Mouse (Mus musculus): Measurements from ENCODE around the gene Cav2. TPM values are rescaled to one million over a fixed set of nuclear protein-coding genes. Genes with fewer than 3 reads are reported as not detected.
A peak's percentile ranks its signal among the peaks of the same experiment; 100 is the strongest.

The Cav2 gene
- polyA plus RNA-seq, 1 experiment from 2014 or later = 7.4 TPM

GRCm38 (mm10) chr6:17314659-17315616, 34.0 kb downstream of the Cav2 start:
- Histone ChIP-seq H3K27ac (replicated peaks; ENCODE audit: low read depth, low read length) (no peak overlapping the region), H3K9ac (replicated peaks; ENCODE audit: low read length) (no peak overlapping the region), H3K27me3 (ENCODE audit: control insufficient read depth, insufficient read depth, low read length) (no peaks in the 10 kb centered on the region), H3K4me3 (ENCODE audit: low read depth, low read length) (no peak overlapping the region), H3K36me3 (replicated peaks; ENCODE audit: control insufficient read depth, insufficient read depth, low read depth, low read length) (no peaks in the 10 kb centered on the region), H3K4me2 (ENCODE audit: low read depth, low read length) (no peak overlapping the region), H3K9me3 (replicated peaks; ENCODE audit: control insufficient read depth, low read length) (no peaks in the 10 kb centered on the region), H3K4me1 (ENCODE audit: control insufficient read depth, insufficient read depth, low read length) (no peaks in the 10 kb centered on the region)
- WGBS = 87% methylated on average over 5 of the region's 5 CpGs
- ATAC-seq (replicated peaks; ENCODE audit: insufficient number of reproducible peaks, low FRiP score, low TSS enrichment, low read depth) = no peak
- DNase-seq (ENCODE audit: low spot score) = no peak

GRCm38 (mm10) chr6:17316294-17317166, 35.5 kb downstream of the Cav2 start:
- H3K9ac ChIP-seq (replicated peaks; ENCODE audit: low read length) = no peak overlapping the region
- no peaks in the 10 kb centered on the region for H3K36me3 ChIP-seq (replicated peaks; ENCODE audit: control insufficient read depth, insufficient read depth, low read depth, low read length)
- DNase-seq (ENCODE audit: low spot score) (peak; percentile 31), ATAC-seq (replicated peaks; ENCODE audit: insufficient number of reproducible peaks, low FRiP score, low TSS enrichment, low read depth) (no peak)
- WGBS = 64% methylated on average over 15 of the region's 15 CpGs
- H3K9me3 ChIP-seq (replicated peaks; ENCODE audit: control insufficient read depth, low read length) = no peaks in the 10 kb centered on the region
- H3K27ac ChIP-seq (replicated peaks; ENCODE audit: low read depth, low read length) = no peak overlapping the region
- no peak overlapping the region for H3K4me3 ChIP-seq (ENCODE audit: low read depth, low read length)
- no peak overlapping the region for H3K4me2 ChIP-seq (ENCODE audit: low read depth, low read length)
- H3K4me1 ChIP-seq (ENCODE audit: control insufficient read depth, insufficient read depth, low read length) = no peaks in the 10 kb centered on the region
- no peaks in the 10 kb centered on the region for H3K27me3 ChIP-seq (ENCODE audit: control insufficient read depth, insufficient read depth, low read length)

- no peak for ATAC-seq (replicated peaks; ENCODE audit: insufficient number of reproducible peaks, low FRiP score, low TSS enrichment, low read depth)
- 51% methylated on average over 1 of the region's 1 CpGs for WGBS
Measured at GRCm38 (mm10) chr6:17317167-17317524, 36.2 kb downstream of the Cav2 start.

GRCm38 (mm10) chr6:17317944-17318343, 37.0 kb downstream of the Cav2 start:
- Histone ChIP-seq H3K4me2 (ENCODE audit: low read depth, low read length) (no peak overlapping the region), H3K9ac (replicated peaks; ENCODE audit: low read length) (no peak overlapping the region)

More at GRCm38 (mm10) chr6:17317167-17317524, 36.2 kb downstream of the Cav2 start:
- Histone ChIP-seq H3K36me3 (replicated peaks; ENCODE audit: control insufficient read depth, insufficient read depth, low read depth, low read length) (no peaks in the 10 kb centered on the region), H3K4me2 (ENCODE audit: low read depth, low read length) (no peak overlapping the region), H3K27ac (replicated peaks; ENCODE audit: low read depth, low read length) (no peak overlapping the region), H3K9me3 (replicated peaks; ENCODE audit: control insufficient read depth, low read length) (no peaks in the 10 kb centered on the region), H3K9ac (replicated peaks; ENCODE audit: low read length) (no peak overlapping the region), H3K4me1 (ENCODE audit: control insufficient read depth, insufficient read depth, low read length) (no peaks in the 10 kb centered on the region), H3K4me3 (ENCODE audit: low read depth, low read length) (no peak overlapping the region), H3K27me3 (ENCODE audit: control insufficient read depth, insufficient read depth, low read length) (no peaks in the 10 kb centered on the region)
- DNase-seq (ENCODE audit: low spot score) = no peak

GRCm38 (mm10) chr6:17321976-17322375, 41.0 kb downstream of the Cav2 start:
- Histone ChIP-seq H3K9ac (replicated peaks; ENCODE audit: low read length) (no peak overlapping the region), H3K36me3 (replicated peaks; ENCODE audit: control insufficient read depth, insufficient read depth, low read depth, low read length) (no peaks in the 10 kb centered on the region), H3K4me1 (ENCODE audit: control insufficient read depth, insufficient read depth, low read length) (no peaks in the 10 kb centered on the region), H3K4me2 (ENCODE audit: low read depth, low read length) (no peak overlapping the region), H3K27ac (replicated peaks; ENCODE audit: low read depth, low read length) (no peak overlapping the region), H3K9me3 (replicated peaks; ENCODE audit: control insufficient read depth, low read length) (no peaks in the 10 kb centered on the region), H3K4me3 (ENCODE audit: low read depth, low read length) (no peak overlapping the region), H3K27me3 (ENCODE audit: control insufficient read depth, insufficient read depth, low read length) (no peaks in the 10 kb centered on the region)
- WGBS = 68% methylated on average over 6 of the region's 6 CpGs
- ATAC-seq (replicated peaks; ENCODE audit: insufficient number of reproducible peaks, low FRiP score, low TSS enrichment, low read depth) = no peak
- no peak for DNase-seq (ENCODE audit: low spot score)

More at GRCm38 (mm10) chr6:17317944-17318343, 37.0 kb downstream of the Cav2 start:
- no peaks in the 10 kb centered on the region for H3K4me1 ChIP-seq (ENCODE audit: control insufficient read depth, insufficient read depth, low read length)
- 36% methylated on average over 1 of the region's 1 CpGs for WGBS
- ATAC-seq (replicated peaks; ENCODE audit: insufficient number of reproducible peaks, low FRiP score, low TSS enrichment, low read depth) = no peak
- no peak overlapping the region for H3K27ac ChIP-seq (replicated peaks; ENCODE audit: low read depth, low read length)
- no peaks in the 10 kb centered on the region for H3K27me3 ChIP-seq (ENCODE audit: control insufficient read depth, insufficient read depth, low read length)
- DNase-seq (ENCODE audit: low spot score) = no peak
- H3K36me3 ChIP-seq (replicated peaks; ENCODE audit: control insufficient read depth, insufficient read depth, low read depth, low read length) = no peaks in the 10 kb centered on the region
- H3K4me3 ChIP-seq (ENCODE audit: low read depth, low read length) = no peak overlapping the region
- H3K9me3 ChIP-seq (replicated peaks; ENCODE audit: control insufficient read depth, low read length) = no peaks in the 10 kb centered on the region

GRCm38 (mm10) chr6:17327216-17327615, 46.2 kb downstream of the Cav2 start:
- no peak overlapping the region for H3K27ac ChIP-seq (replicated peaks; ENCODE audit: low read depth, low read length)
- no peaks in the 10 kb centered on the region for H3K9me3 ChIP-seq (replicated peaks; ENCODE audit: control insufficient read depth, low read length)
- no peak overlapping the region for H3K9ac ChIP-seq (replicated peaks; ENCODE audit: low read length)
- 42% methylated on average over 11 of the region's 11 CpGs for WGBS
- H3K36me3 ChIP-seq (replicated peaks; ENCODE audit: control insufficient read depth, insufficient read depth, low read depth, low read length) = no peaks in the 10 kb centered on the region
- no peak overlapping the region for H3K4me3 ChIP-seq (ENCODE audit: low read depth, low read length)
- no peaks in the 10 kb centered on the region for H3K27me3 ChIP-seq (ENCODE audit: control insufficient read depth, insufficient read depth, low read length)
- no peak for ATAC-seq (replicated peaks; ENCODE audit: insufficient number of reproducible peaks, low FRiP score, low TSS enrichment, low read depth)
- peak; percentile 30 for DNase-seq (ENCODE audit: low spot score)
- no peaks in the 10 kb centered on the region for H3K4me1 ChIP-seq (ENCODE audit: control insufficient read depth, insufficient read depth, low read length)
- no peak overlapping the region for H3K4me2 ChIP-seq (ENCODE audit: low read depth, low read length)

DNA sequence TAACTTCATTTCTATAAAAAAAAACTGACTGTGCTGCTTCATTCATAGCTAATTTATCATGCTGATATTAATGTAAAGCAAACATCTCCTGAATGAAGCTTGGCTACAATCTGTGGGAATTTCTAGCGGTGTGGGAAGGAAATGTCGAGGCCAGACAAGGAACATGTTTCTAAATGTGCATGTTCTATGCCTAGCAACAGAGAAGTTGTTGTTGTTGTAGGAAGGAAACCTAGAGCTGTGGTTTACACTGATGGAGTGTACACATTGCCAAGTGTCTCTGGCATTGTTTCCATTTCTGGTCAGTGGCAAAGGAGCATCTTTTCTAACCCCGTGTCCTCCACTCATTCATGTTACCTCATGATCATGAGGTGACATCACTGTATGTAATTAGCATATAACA, 48.8 kb downstream of the Cav2 start:
- H3K27ac ChIP-seq (replicated peaks; ENCODE audit: low read depth, low read length) = no peak overlapping the region
- ATAC-seq (replicated peaks; ENCODE audit: insufficient number of reproducible peaks, low FRiP score, low TSS enrichment, low read depth) (no peak), DNase-seq (ENCODE audit: low spot score) (no peak)
- H3K27me3 ChIP-seq (ENCODE audit: control insufficient read depth, insufficient read depth, low read length) = no peaks in the 10 kb centered on the region
- H3K4me1 ChIP-seq (ENCODE audit: control insufficient read depth, insufficient read depth, low read length) = no peaks in the 10 kb centered on the region
- H3K36me3 ChIP-seq (replicated peaks; ENCODE audit: control insufficient read depth, insufficient read depth, low read depth, low read length) = no peaks in the 10 kb centered on the region
- no peaks in the 10 kb centered on the region for H3K9me3 ChIP-seq (replicated peaks; ENCODE audit: control insufficient read depth, low read length)
- 83% methylated on average over 3 of the region's 3 CpGs for WGBS
- H3K9ac ChIP-seq (replicated peaks; ENCODE audit: low read length) = no peak overlapping the region
- no peak overlapping the region for H3K4me3 ChIP-seq (ENCODE audit: low read depth, low read length)
- no peak overlapping the region for H3K4me2 ChIP-seq (ENCODE audit: low read depth, low read length)

- no peak for DNase-seq (ENCODE audit: low spot score)
- ATAC-seq (replicated peaks; ENCODE audit: insufficient number of reproducible peaks, low FRiP score, low TSS enrichment, low read depth) = no peak
- Histone ChIP-seq H3K4me3 (ENCODE audit: low read depth, low read length) (no peak overlapping the region), H3K9me3 (replicated peaks; ENCODE audit: control insufficient read depth, low read length) (no peaks in the 10 kb centered on the region), H3K27me3 (ENCODE audit: control insufficient read depth, insufficient read depth, low read length) (no peaks in the 10 kb centered on the region), H3K9ac (replicated peaks; ENCODE audit: low read length) (no peak overlapping the region), H3K36me3 (replicated peaks; ENCODE audit: control insufficient read depth, insufficient read depth, low read depth, low read length) (no peaks in the 10 kb centered on the region), H3K27ac (replicated peaks; ENCODE audit: low read depth, low read length) (no peak overlapping the region), H3K4me2 (ENCODE audit: low read depth, low read length) (no peak overlapping the region), H3K4me1 (ENCODE audit: control insufficient read depth, insufficient read depth, low read length) (no peaks in the 10 kb centered on the region)
- WGBS = 93% methylated on average over 2 of the region's 2 CpGs
Measured at GRCm38 (mm10) chr6:17337724-17338123, 56.7 kb downstream of the Cav2 start.
